Mouse (Mus musculus): ENCODE results near the gene Llcfc1.

The Llcfc1 gene

DNA sequence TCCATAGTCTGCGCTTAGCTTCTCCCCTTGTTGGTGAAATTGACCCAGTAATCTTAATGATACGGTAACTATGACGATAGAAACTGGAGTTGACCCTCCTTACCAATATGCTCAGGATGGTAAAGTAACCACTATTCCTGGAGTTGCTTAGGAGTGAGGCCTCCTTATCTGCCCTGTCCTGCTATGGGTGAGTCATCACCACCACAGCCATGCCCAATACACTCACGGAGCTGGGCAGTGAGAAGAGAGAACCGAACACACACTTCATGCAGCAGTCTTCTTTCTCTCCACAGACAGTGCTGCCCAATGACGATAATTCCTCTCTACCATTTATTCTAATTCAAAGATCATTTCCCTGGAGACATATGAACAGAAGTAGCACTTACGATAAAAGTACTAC lies 22.0 kb downstream of the Llcfc1 start:
- DNase-seq, result no peak

GRCm38 (mm10) chr6:41710281-41710680 lies 26.1 kb downstream of the Llcfc1 start:
- no peak for DNase-seq

GRCm38 (mm10) chr6:41721430-41721829 lies 37.2 kb downstream of the Llcfc1 start:
- no peak for DNase-seq

GRCm38 (mm10) chr6:41727989-41728609 lies 43.9 kb downstream of the Llcfc1 start:
- DNase-seq, result no peak

GRCm38 (mm10) chr6:41734719-41735470 lies 50.7 kb downstream of the Llcfc1 start:
- no peak for DNase-seq

All from kidney, adult 9 months (tissue).